Mouse (Mus musculus) heart, adult 2 months (tissue): ENCODE measurements around the gene Acads.

Experiments used
- CTCF ChIP-seq: fragments of 200-600 bp; IDR thresholded peaks from 2 replicates; pipeline ENCODE4 v1.8.1; 2022; ENCODE audit warnings: antibody characterized with exemption, mild to moderate bottlenecking, moderate library complexity
- EP300 ChIP-seq: fragments of 200-500 bp; IDR thresholded peaks from 2 replicates; pipeline ENCODE4 v1.6.1; 2011; ENCODE audit warnings: low read depth, low read length, control low read depth; ENCODE audit not compliant: insufficient read depth

DNA sequence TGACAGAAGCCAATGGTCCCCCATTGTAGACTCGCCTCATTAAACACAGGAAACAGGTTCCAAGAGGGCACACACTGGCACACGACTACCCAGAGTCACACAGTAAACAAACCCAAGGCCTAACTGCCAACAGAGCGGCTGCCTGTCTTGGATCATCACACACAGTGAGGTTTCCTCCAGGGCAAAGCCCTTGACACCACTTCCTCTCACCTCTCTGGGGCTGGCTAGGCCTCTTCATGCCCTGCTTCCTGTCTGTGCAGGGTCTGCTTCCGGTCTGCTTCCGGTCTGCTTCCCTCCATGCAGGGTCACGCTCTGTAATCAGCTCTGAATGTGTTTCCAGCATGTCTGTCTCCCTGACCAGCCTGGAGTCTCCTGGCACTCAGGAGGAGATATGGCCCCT lies 48.2 kb upstream of the Acads start:
- no peak for TF ChIP-seq CTCF
- TF ChIP-seq EP300, result no peak
